Mouse (Mus musculus) kidney, postnatal 10 days (tissue): ENCODE data around the gene Olfr1173.

Experiments used
- DNase-seq: peaks from one replicate; pipeline ENCODE4 v3.0.0; 2021; ENCODE audit warnings: mixed read lengths

The Olfr1173 gene

DNA sequence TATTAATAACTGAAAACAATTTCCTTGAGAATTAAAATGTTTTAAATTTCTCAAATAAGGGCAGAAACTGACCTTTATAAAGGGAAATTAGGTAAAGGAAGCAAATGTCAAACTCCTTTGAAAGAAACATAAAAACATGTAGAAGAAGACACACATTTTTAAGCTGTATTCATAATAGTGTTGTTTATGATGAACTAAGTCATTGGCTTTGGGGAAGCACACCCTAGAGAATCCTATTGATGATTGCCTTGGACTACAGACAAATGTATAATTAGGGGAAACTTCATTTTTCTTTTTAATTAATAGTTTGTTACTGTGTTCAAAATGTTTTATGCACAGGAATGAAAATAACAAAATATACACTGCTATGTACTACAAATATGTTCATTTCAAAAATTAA, at the start of gene Olfr1173:
Olfr1173 (minus strand) TSS at position 101 of the 400 bp plus-strand sequence.
- no peak for DNase-seq

DNA sequence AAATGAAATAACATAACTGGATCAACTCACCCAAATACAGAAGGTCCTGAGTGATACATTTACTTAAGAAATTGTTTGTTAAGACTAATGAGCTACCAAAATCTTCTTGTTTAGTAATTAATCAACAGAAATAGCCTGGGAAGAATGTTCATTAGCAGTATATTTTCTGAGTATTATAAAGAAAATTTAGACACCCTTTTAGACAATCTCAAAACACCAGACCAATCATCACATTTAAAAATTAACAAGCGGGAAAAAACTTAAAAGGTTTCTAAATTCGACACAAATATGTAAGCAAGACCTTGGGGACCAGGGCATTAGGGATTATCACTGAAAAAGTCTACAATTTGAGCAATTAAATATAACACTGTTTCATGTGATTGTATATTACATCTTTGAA, 47.4 kb upstream of the Olfr1173 start, which contains the start of gene Olfr1175-ps:
Olfr1175-ps (minus strand) TSS at position 101 of the 400 bp plus-strand sequence.
- no peak for DNase-seq

GRCm38 (mm10) chr2:88315035-88315434, 35.4 kb upstream of the Olfr1173 start, which contains the start of gene Olfr1174-ps:
TSS of gene Olfr1174-ps (minus strand) at chr2:88315135.
- no peak for DNase-seq

GRCm38 (mm10) chr2:88228234-88228633, 51.4 kb downstream of the Olfr1173 start, which contains the start of gene Olfr1170:
TSS of gene Olfr1170 (minus strand) at chr2:88228334.
- DNase-seq = no peak
